Mouse (Mus musculus) embryonic fibroblast, embryonic 13.5 days (primary cell): ENCODE measurements at regions not wholly inside any gene's neighbourhood (a gene's known extent, or its start where the extent isn't known, plus 50 kb on each side); places are given as distances from the start of the nearest gene placed in this dataset.

Experiments used
- CTCF ChIP-seq: IDR thresholded peaks from 2 replicates; pipeline ENCODE4 v1.5.1; 2011; ENCODE audit warnings: mild to moderate bottlenecking, control low read depth, low read length, moderate library complexity, borderline replicate concordance; ENCODE audit not compliant: insufficient read depth
- POLR2A ChIP-seq: IDR thresholded peaks from 2 replicates; pipeline ENCODE4 v1.6.1; 2011; ENCODE audit warnings: low read depth, mild to moderate bottlenecking, control low read depth, low read length, moderate library complexity

- TF ChIP-seq POLR2A (no peak), CTCF (no peak)
Measured at GRCm38 (mm10) chr2:157677262-157677661, 59.9 kb upstream of the Ctnnbl1 start.
